Mouse (Mus musculus) small intestine, adult 2 months (tissue): ENCODE measurements around the gene Rara.

Experiments used
- CTCF ChIP-seq: fragments of 200-500 bp; IDR thresholded peaks from 2 replicates; pipeline ENCODE4 v1.5.1; 2012; ENCODE audit warnings: low read depth, mild to moderate bottlenecking, control low read depth, inconsistent platforms, low read length, moderate library complexity, mixed read lengths; ENCODE audit not compliant: insufficient replicate concordance, insufficient read length; ENCODE audit errors: extremely low read depth
- POLR2A ChIP-seq: fragments of 200-500 bp; IDR thresholded peaks from 2 replicates; pipeline ENCODE4 v1.6.1; 2012; ENCODE audit warnings: low read depth, mild to moderate bottlenecking, control low read depth, inconsistent platforms, low read length, moderate library complexity

DNA sequence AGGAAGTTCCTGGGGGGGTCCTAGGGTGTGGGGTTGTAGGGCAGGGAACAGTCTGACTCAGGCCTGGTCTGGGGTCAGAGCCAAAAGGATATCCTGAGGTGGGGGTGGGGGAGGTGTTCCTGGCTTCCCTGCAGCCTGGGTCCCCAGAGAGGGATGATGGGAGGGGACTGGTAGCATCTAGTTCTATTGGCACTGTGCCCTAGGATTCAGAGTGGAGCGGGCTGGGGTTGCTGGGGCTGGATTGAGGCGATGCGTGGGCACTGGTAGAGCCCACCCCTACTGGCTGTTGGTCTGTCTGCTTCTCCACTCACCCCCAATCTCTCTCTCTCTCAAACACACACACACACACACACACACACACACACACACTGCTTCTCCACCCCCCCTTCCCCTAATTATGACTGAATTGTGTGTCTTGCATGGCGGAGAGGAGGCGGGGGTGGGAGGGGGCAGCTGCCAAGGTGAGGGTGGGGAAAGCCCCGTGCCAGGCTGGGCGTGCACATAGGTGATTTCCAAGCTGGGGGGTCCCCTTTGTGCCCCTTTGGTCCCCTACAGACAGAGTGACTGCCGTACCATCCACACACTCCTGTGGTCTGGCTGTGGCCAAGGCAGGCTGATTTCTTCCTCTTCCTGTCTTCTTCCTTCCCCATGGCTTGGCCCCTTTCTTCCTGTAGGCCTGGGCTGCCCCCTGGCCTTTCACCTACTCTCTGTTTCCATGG is 15.5 kb downstream of the Rara start:
- no peak for TF ChIP-seq CTCF
- 0 out of 2 replicates have a peak, but pooled peaks have one; percentile 18 for TF ChIP-seq POLR2A
